Mouse (Mus musculus): ENCODE measurements around the gene Vmn1r30. TPM values are rescaled to one million over a fixed set of nuclear protein-coding genes. Genes with fewer than 3 reads are reported as not detected.

Gene Vmn1r30
- not detected in 2 replicates for polyA plus RNA-seq (2012)

DNA sequence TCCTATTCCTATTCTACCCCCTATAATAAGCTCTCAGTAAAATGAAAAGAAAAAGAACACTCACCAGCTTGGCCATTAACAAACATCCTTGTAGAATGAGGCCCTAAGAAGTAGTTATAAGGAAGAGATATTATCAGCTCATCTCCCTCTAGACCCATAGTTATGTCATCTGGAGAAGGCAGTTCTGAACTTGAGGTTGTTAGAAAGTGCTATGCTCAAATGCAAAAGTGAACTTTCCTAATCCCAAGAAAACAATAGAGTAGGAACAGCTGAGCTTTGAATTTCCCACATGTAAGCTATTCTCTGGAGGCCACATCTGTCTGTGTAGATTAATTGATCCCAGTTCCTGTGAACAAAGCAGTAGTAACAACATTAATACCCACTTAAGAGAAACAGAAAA, at the start of gene Vmn1r30:
Vmn1r30 (minus strand) TSS at position 101 of the 400 bp plus-strand sequence.
- H3K27me3 ChIP-seq (ENCODE audit: control insufficient read depth): no peaks in the 10 kb centered on the region
- H3K36me3 ChIP-seq (ENCODE audit: control insufficient read depth): no peaks in the 10 kb centered on the region
- H3K4me3 ChIP-seq (replicated peaks): no peak within 1 kb of the TSS
- H3K9me3 ChIP-seq (ENCODE audit: control insufficient read depth, low read length): no peaks in the 10 kb centered on the region
- TF ChIP-seq TAL1 (IDR thresholded peaks at IDR 0.05; ENCODE audit: low read length): no peak
- no peak for TF ChIP-seq GATA1 (IDR thresholded peaks at IDR 0.05; ENCODE audit: low read length)
- H3K4me1 ChIP-seq (ENCODE audit: control insufficient read depth): no peaks in the 10 kb centered on the region

DNA sequence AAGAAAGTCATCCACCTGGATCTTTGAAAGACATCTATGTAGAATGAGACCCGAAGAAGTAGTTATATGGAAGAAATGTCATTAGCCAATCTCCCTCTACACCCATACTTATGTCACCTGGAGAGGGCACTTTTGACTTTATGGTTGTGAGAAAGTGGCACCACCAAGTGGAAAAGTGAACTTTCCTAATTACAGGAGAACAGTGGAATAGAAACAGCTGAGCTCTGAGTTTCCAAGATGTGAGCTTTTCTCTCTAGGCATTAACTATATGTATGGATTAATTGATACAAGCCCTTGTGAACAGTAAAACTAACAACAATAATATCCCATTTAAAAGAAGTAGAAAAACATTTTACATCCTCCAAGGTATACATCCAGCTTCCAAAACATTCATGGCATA, 32.0 kb upstream of the Vmn1r30 start, which contains the start of gene Vmn1r31:
Vmn1r31 (minus strand) TSS at position 101 of the 400 bp plus-strand sequence.
- no peaks in the 10 kb centered on the region for H3K36me3 ChIP-seq (ENCODE audit: control insufficient read depth)
- no peak for TF ChIP-seq TAL1 (IDR thresholded peaks at IDR 0.05; ENCODE audit: low read length)
- TF ChIP-seq GATA1 (IDR thresholded peaks at IDR 0.05; ENCODE audit: low read length): no peak
- H3K9me3 ChIP-seq (ENCODE audit: control insufficient read depth, low read length): no peaks in the 10 kb centered on the region
- no peaks in the 10 kb centered on the region for H3K27me3 ChIP-seq (ENCODE audit: control insufficient read depth)
- no peak within 1 kb of the TSS for H3K4me3 ChIP-seq (replicated peaks)
- no peaks in the 10 kb centered on the region for H3K4me1 ChIP-seq (ENCODE audit: control insufficient read depth)

Other genes starting within 250 kb of the Vmn1r30 start
- gene Vmn1r27, start 224.6 kb downstream of the Vmn1r30 start, polyA plus RNA-seq (2012): 0.01 TPM in 1 of 2 replicates, not detected in the other
- gene Vmn1r28, start 181.3 kb downstream of the Vmn1r30 start, polyA plus RNA-seq (2012): not detected in 2 replicates
- gene Vmn1r29, start 141.8 kb downstream of the Vmn1r30 start, polyA plus RNA-seq (2012): not detected in 2 replicates
- gene Vmn1r31, start 31.9 kb upstream of the Vmn1r30 start, polyA plus RNA-seq (2012): not detected in 2 replicates
- gene Abcg2, start 141.1 kb upstream of the Vmn1r30 start, polyA plus RNA-seq (2012): 6.8 and 7.5 TPM in 2 replicates

Measured in erythroblast, embryonic 14.5 days (primary cell).